Mouse (Mus musculus) G1E (cell line): ENCODE results near the gene Olfr159. TPM values are rescaled to one million over a fixed set of nuclear protein-coding genes. Genes with fewer than 3 reads are reported as not detected.
A peak's percentile ranks its signal among the peaks of the same experiment; 100 is the strongest.

Experiments
- ATAC-seq: 2 replicates; pipeline ENCODE4 v1.8.0; 2016; ENCODE audit warnings: mild to moderate bottlenecking; ENCODE audit not compliant: insufficient number of reproducible peaks, poor library complexity, low FRiP score, severe bottlenecking; ENCODE audit errors: extremely low read depth
- DNase-seq: peaks from one replicate; pipeline ENCODE4 v3.0.0; 2012; ENCODE audit warnings: low spot score
- H3K27me3 ChIP-seq: 2 replicates; pipeline ENCODE4 v1.6.1; 2012; ENCODE audit warnings: mild to moderate bottlenecking, low read length, inconsistent platforms; ENCODE audit not compliant: insufficient read depth
- H3K36me3 ChIP-seq: replicated peaks from 2 replicates; pipeline ENCODE3; 2012; ENCODE audit warnings: mild to moderate bottlenecking, inconsistent platforms
- H3K4me1 ChIP-seq: 2 replicates; pipeline ENCODE4 v1.6.1; 2012; ENCODE audit warnings: low read depth, low read length, inconsistent platforms, mixed read lengths; ENCODE audit not compliant: insufficient read depth
- H3K4me3 ChIP-seq: 2 replicates; pipeline ENCODE4 v1.5.1; 2012; ENCODE audit warnings: low read depth, mild to moderate bottlenecking, inconsistent platforms, low read length, moderate library complexity, mixed read lengths
- H3K9me3 ChIP-seq: replicated peaks from 2 replicates; pipeline ENCODE4 v1.6.1; 2012; ENCODE audit warnings: inconsistent platforms
- CTCF ChIP-seq: IDR thresholded peaks from 2 replicates; pipeline ENCODE4 v1.5.1; 2012; ENCODE audit warnings: low read depth, low read length, inconsistent platforms, mixed read lengths
- GATA1 ChIP-seq: IDR thresholded peaks from 2 replicates; pipeline ENCODE4 v1.6.1; 2012; ENCODE audit warnings: borderline replicate concordance, low read length, inconsistent platforms, mixed read lengths
- GATA2 ChIP-seq: IDR thresholded peaks from 2 replicates; pipeline ENCODE4 v1.6.1; 2012; ENCODE audit warnings: low read depth, low read length, inconsistent platforms, borderline replicate concordance
- POLR2AphosphoS5 ChIP-seq: IDR thresholded peaks from 2 replicates; pipeline ENCODE4 v1.6.1; 2012; ENCODE audit warnings: low read depth, low read length, inconsistent platforms; ENCODE audit not compliant: insufficient replicate concordance
- TAL1 ChIP-seq: conservative IDR thresholded peaks from 2 replicates; pipeline ENCODE4 v1.6.1; 2012; ENCODE audit warnings: low read depth, low read length, inconsistent platforms, mixed read lengths
- polyA plus RNA-seq: library from polyadenylated mRNA; stranded (reverse); fragments of >175 nt; gene quantifications from 2 replicates; pipeline ENCODE4 v1.2.3, GENCODE M21; 2012
- total RNA-seq, 2 experiments: library from RNA; stranded (forward) in 1 of 2; stranded (reverse) in 1 of 2; fragments of 200-1000 nt in 1 of 2; fragments of >200 nt in 1 of 2; fragmentation: Nextera tagmentation in 1 of 2; gene quantifications; 2 replicates each; pipeline ENCODE4 v1.2.3; 2014 to 2017

Olfr159 gene
- total and polyA plus RNA-seq, 3 experiments, result not detected

- DNase-seq (no peak), ATAC-seq (no peak)
- H3K4me3 ChIP-seq, result no peak overlapping the region
- no peaks in the 10 kb centered on the region for H3K4me1 ChIP-seq
- no peaks in the 10 kb centered on the region for H3K36me3 ChIP-seq
- no peak for TF ChIP-seq POLR2AphosphoS5
- TF ChIP-seq GATA1, result no peak
- TF ChIP-seq TAL1, result no peak
- TF ChIP-seq CTCF, result no peak
- H3K27me3 ChIP-seq, result peaks cover 6% of the 10 kb centered on the region; the same call in 1 of the 2 replicates
- H3K9me3 ChIP-seq, result peaks cover 3% of the 10 kb centered on the region; the same call in 1 of the 2 replicates
Measured at GRCm38 (mm10) chr4:43768341-43768740, 2.5 kb downstream of the Olfr159 start.

- ATAC-seq (no peak), DNase-seq (peak; percentile 8)
- H3K27me3 ChIP-seq, result 0 out of 2 replicates have a peak, but pooled peaks cover 8% of the 10 kb centered on the region
- H3K36me3 ChIP-seq, result no peaks in the 10 kb centered on the region
- TF ChIP-seq TAL1, result no peak
- TF ChIP-seq CTCF, result peak; percentile 54; the same call in 1 of the 2 replicates
- H3K4me3 ChIP-seq, result no peak overlapping the region
- H3K9me3 ChIP-seq, result 0 out of 2 replicates have a peak, but pooled peaks cover 3% of the 10 kb centered on the region
- no peaks in the 10 kb centered on the region for H3K4me1 ChIP-seq
Measured at GRCm38 (mm10) chr4:43763410-43763809, 7.4 kb downstream of the Olfr159 start.

- ATAC-seq (no peak), DNase-seq (no peak)
- no peak overlapping the region for H3K4me3 ChIP-seq
- no peak for TF ChIP-seq GATA2
- TF ChIP-seq CTCF, result no peak
- no peak for TF ChIP-seq POLR2AphosphoS5
- TF ChIP-seq TAL1, result no peak
- no peak for TF ChIP-seq GATA1
- H3K9me3 ChIP-seq, result 0 out of 2 replicates have a peak, but pooled peaks cover 3% of the 10 kb centered on the region
- 0 out of 2 replicates have a peak, but pooled peaks cover 3% of the 10 kb centered on the region for H3K27me3 ChIP-seq
- H3K4me1 ChIP-seq, result no peaks in the 10 kb centered on the region
- H3K36me3 ChIP-seq, result no peaks in the 10 kb centered on the region
Measured at GRCm38 (mm10) chr4:43761336-43761735, 9.5 kb downstream of the Olfr159 start.

- ATAC-seq (no peak), DNase-seq (no peak)
- H3K4me3 ChIP-seq, result no peak overlapping the region
- no peaks in the 10 kb centered on the region for H3K4me1 ChIP-seq
- 0 out of 2 replicates have a peak, but pooled peaks cover 3% of the 10 kb centered on the region for H3K27me3 ChIP-seq
- TF ChIP-seq CTCF, result 0 out of 2 replicates have a peak, but pooled peaks have one; percentile 11
- no peak for TF ChIP-seq GATA2
- no peaks in the 10 kb centered on the region for H3K36me3 ChIP-seq
- H3K9me3 ChIP-seq, result 0 out of 2 replicates have a peak, but pooled peaks cover 3% of the 10 kb centered on the region
Measured at GRCm38 (mm10) chr4:43760460-43760859, 10.3 kb downstream of the Olfr159 start.

- 0 out of 2 replicates have a peak, but pooled peaks cover 3% of the 10 kb centered on the region for H3K9me3 ChIP-seq
- 0 out of 2 replicates have a peak, but pooled peaks cover 3% of the 10 kb centered on the region for H3K27me3 ChIP-seq
- ATAC-seq (no peak), DNase-seq (no peak)
- H3K36me3 ChIP-seq, result no peaks in the 10 kb centered on the region
- no peaks in the 10 kb centered on the region for H3K4me1 ChIP-seq
- no peak overlapping the region for H3K4me3 ChIP-seq
- no peak for TF ChIP-seq GATA2
- no peak for TF ChIP-seq GATA1
- TF ChIP-seq TAL1, result no peak
- no peak for TF ChIP-seq POLR2AphosphoS5
Measured at GRCm38 (mm10) chr4:43759571-43760418, 11.0 kb downstream of the Olfr159 start.

- H3K36me3 ChIP-seq, result no peaks in the 10 kb centered on the region
- H3K9me3 ChIP-seq, result no peaks in the 10 kb centered on the region
- TF ChIP-seq GATA1 (no peak), POLR2AphosphoS5 (no peak), GATA2 (no peak), TAL1 (no peak), CTCF (no peak)
- 0 out of 2 replicates have a peak, but pooled peaks cover 3% of the 10 kb centered on the region for H3K27me3 ChIP-seq
- no peak overlapping the region for H3K4me3 ChIP-seq
- ATAC-seq, result no peak
- DNase-seq, result no peak
- no peaks in the 10 kb centered on the region for H3K4me1 ChIP-seq
Measured at GRCm38 (mm10) chr4:43757213-43757612, 13.6 kb downstream of the Olfr159 start.
